Mouse (Mus musculus) limb, embryonic 12.5 days (tissue): Measurements from ENCODE around the gene Ifrd1. TPM values are rescaled to one million over a fixed set of nuclear protein-coding genes. Genes with fewer than 3 reads are reported as not detected.

Source experiments
- microRNA counts: library from miRNA; unstranded; fragments of <30 nt; microRNA quantifications from one replicate; lab custom pipeline; 2017
- microRNA-seq: library from miRNA; unstranded; fragments of <30 nt; microRNA quantifications from one replicate; pipeline ENCODE4, GENCODE M21; 2017
- polyA plus RNA-seq: library from polyadenylated mRNA; unstranded; fragments of >200 nt; fragmentation: Nextera tagmentation; extraction: Ambion mirVana; gene quantifications from 2 replicates; pipeline ENCODE4 v1.2.1, GENCODE M21; 2016

Gene Ifrd1
- polyA plus RNA-seq, 1 experiment from 2014 or later: 131 TPM

MicroRNAs encoded within 50 kb of the gene (microRNA counts, 519-probe panel; counts per million panel counts)
- not detected for microRNA mmu-miR-1938 (lab: Ali Mortazavi, UCI)

Small RNA genes within 50 kb of the gene (microRNA-seq; reads per million reads assigned to microRNA genes)
- gene Mir1938: not detected

Other genes starting within 250 kb of the Ifrd1 start
- 39.6 and 41.5 TPM in 2 replicates for gene Arl4a, start 210.5 kb downstream of the Ifrd1 start, polyA plus RNA-seq
- 7.0 and 7.6 TPM in 2 replicates for gene Scin, start 114.3 kb downstream of the Ifrd1 start, polyA plus RNA-seq
- 0.19 TPM in 1 of 2 replicates, not detected in the other for gene Lsmem1, start 49.0 kb downstream of the Ifrd1 start, polyA plus RNA-seq
- 34.9 and 37.0 TPM in 2 replicates for gene Zfp277, start 197.4 kb upstream of the Ifrd1 start, polyA plus RNA-seq
- 22.0 and 24.9 TPM in 2 replicates for gene Dock4, start 197.4 kb upstream of the Ifrd1 start, polyA plus RNA-seq